Mouse (Mus musculus) liver, embryonic 13.5 days (tissue): ENCODE results near the gene Piezo1. TPM values are rescaled to one million over a fixed set of nuclear protein-coding genes. Genes with fewer than 3 reads are reported as not detected.

Experiments
- ATAC-seq: fragments of 200-750 bp; cut with Nextera tagmentation; 2 replicates; pipeline ENCODE4 v1.8.0; 2017; ENCODE audit warnings: low read depth, mild to moderate bottlenecking, moderate number of reproducible peaks, moderate library complexity
- DNase-seq: peaks from one replicate; pipeline ENCODE4 v3.0.0; 2022
- H3K27ac ChIP-seq: fragments of 300-500 bp; sonication (generic); 2 replicates; pipeline ENCODE4 v1.5.1; 2015; ENCODE audit warnings: moderate library complexity, mild to moderate bottlenecking, inconsistent platforms
- H3K27me3 ChIP-seq: fragments of 300-500 bp; sonication (generic); 2 replicates; pipeline ENCODE4 v1.6.1; 2015; ENCODE audit warnings: mild to moderate bottlenecking, inconsistent platforms
- H3K36me3 ChIP-seq: fragments of 300-500 bp; sonication (generic); 2 replicates; pipeline ENCODE4 v1.6.1; 2015; ENCODE audit warnings: mild to moderate bottlenecking, inconsistent platforms
- H3K4me1 ChIP-seq: fragments of 300-500 bp; sonication (generic); replicated peaks from 2 replicates; pipeline ENCODE4 v1.6.1; 2015; ENCODE audit warnings: inconsistent platforms
- H3K4me2 ChIP-seq: fragments of 300-500 bp; sonication (generic); 2 replicates; pipeline ENCODE4 v1.6.1; 2015; ENCODE audit warnings: inconsistent platforms, mild to moderate bottlenecking, moderate library complexity
- H3K4me3 ChIP-seq: fragments of 300-500 bp; sonication (generic); replicated peaks from 2 replicates; pipeline ENCODE4 v1.5.1; 2015; ENCODE audit warnings: mild to moderate bottlenecking, inconsistent platforms
- H3K9ac ChIP-seq: fragments of 300-500 bp; sonication (generic); 2 replicates; pipeline ENCODE4 v1.6.1; 2015; ENCODE audit warnings: mild to moderate bottlenecking, inconsistent platforms
- H3K9me3 ChIP-seq: fragments of 300-500 bp; sonication (generic); replicated peaks from 2 replicates; pipeline ENCODE4 v1.6.1; 2016; ENCODE audit warnings: inconsistent platforms
- WGBS: fragments of 180-500 bp; shearing (Covaris S2); methylation state at CpG from one replicate; pipeline ENCODE4 v1.1.7; 2015; ENCODE audit not compliant: insufficient replicate concordance; 5-methylcytosine and 5-hydroxymethylcytosine counted together
- polyA plus RNA-seq: library from polyadenylated mRNA; unstranded; fragments of >200 nt; fragmentation: Nextera tagmentation; extraction: Ambion mirVana; gene quantifications from 2 replicates; pipeline ENCODE4 v1.2.1, GENCODE M21; 2015

The Piezo1 gene
- polyA plus RNA-seq, result 13.9 and 14.2 TPM in 2 replicates

GRCm38 (mm10) chr8:122551265-122552051 is at the start of gene Piezo1:
Gene Piezo1, minus strand, starts transcription at chr8:122551329.
- Histone ChIP-seq H3K27me3 (no peaks in the 10 kb centered on the region), H3K36me3 (peaks cover 7% of the 10 kb centered on the region; the same call in 1 of the 2 replicates), H3K9me3 (no peaks in the 10 kb centered on the region), H3K9ac (peak within 1 kb of the TSS; percentile 99), H3K27ac (peak within 1 kb of the TSS; percentile 99), H3K4me2 (peak within 1 kb of the TSS; percentile 99), H3K4me3 (peak within 1 kb of the TSS; percentile 99), H3K4me1 (peaks cover 75% of the 10 kb centered on the region)
- WGBS, result 9% methylated on average over 50 of the region's 56 CpGs
- DNase-seq (peak; percentile 88), ATAC-seq (peak; percentile 70)

- H3K9ac ChIP-seq, result no peak overlapping the region
- no peaks in the 10 kb centered on the region for H3K4me1 ChIP-seq
- H3K27ac ChIP-seq, result no peak overlapping the region
- no peaks in the 10 kb centered on the region for H3K27me3 ChIP-seq
- ATAC-seq (no peak), DNase-seq (no peak)
- H3K4me3 ChIP-seq, result no peak overlapping the region
- 85% methylated on average over 9 of the region's 9 CpGs for WGBS
- no peak overlapping the region for H3K4me2 ChIP-seq
- no peaks in the 10 kb centered on the region for H3K36me3 ChIP-seq
- no peaks in the 10 kb centered on the region for H3K9me3 ChIP-seq
Observed at GRCm38 (mm10) chr8:122600666-122601065, 49.5 kb upstream of the Piezo1 start.

- Histone ChIP-seq H3K4me3 (no peak overlapping the region), H3K4me2 (no peak overlapping the region), H3K9ac (no peak overlapping the region), H3K27me3 (no peaks in the 10 kb centered on the region), H3K36me3 (no peaks in the 10 kb centered on the region), H3K4me1 (peaks cover 21% of the 10 kb centered on the region), H3K9me3 (no peaks in the 10 kb centered on the region), H3K27ac (no peak overlapping the region)
- 42% methylated on average over 4 of the region's 4 CpGs for WGBS
- DNase-seq, result no peak
- no peak for ATAC-seq
Observed at GRCm38 (mm10) chr8:122596031-122596430, 44.9 kb upstream of the Piezo1 start.

- DNase-seq (no peak), ATAC-seq (no peak)
- H3K27ac ChIP-seq, result peak overlapping the region; percentile 50
- H3K9me3 ChIP-seq, result no peaks in the 10 kb centered on the region
- peaks cover 21% of the 10 kb centered on the region for H3K4me1 ChIP-seq
- no peak overlapping the region for H3K9ac ChIP-seq
- H3K4me3 ChIP-seq, result no peak overlapping the region
- WGBS, result 75% methylated on average over 19 of the region's 19 CpGs
- no peaks in the 10 kb centered on the region for H3K36me3 ChIP-seq
- no peaks in the 10 kb centered on the region for H3K27me3 ChIP-seq
- 0 out of 2 replicates have a peak overlapping the region, but pooled peaks have one; percentile 4 for H3K4me2 ChIP-seq
Observed at GRCm38 (mm10) chr8:122593783-122594507, 42.8 kb upstream of the Piezo1 start.

GRCm38 (mm10) chr8:122593240-122593639 is 42.1 kb upstream of the Piezo1 start:
- peak overlapping the region; percentile 50 for H3K27ac ChIP-seq
- no peaks in the 10 kb centered on the region for H3K9me3 ChIP-seq
- H3K4me1 ChIP-seq, result peaks cover 21% of the 10 kb centered on the region
- H3K9ac ChIP-seq, result no peak overlapping the region
- WGBS, result 49% methylated on average over 12 of the region's 12 CpGs
- H3K27me3 ChIP-seq, result no peaks in the 10 kb centered on the region
- H3K4me3 ChIP-seq, result no peak overlapping the region
- ATAC-seq, result peak; percentile 42; the same call in 1 of the 2 replicates
- H3K4me2 ChIP-seq, result 0 out of 2 replicates have a peak overlapping the region, but pooled peaks have one; percentile 4
- DNase-seq, result peak; percentile 21
- H3K36me3 ChIP-seq, result no peaks in the 10 kb centered on the region

- 75% methylated on average over 10 of the region's 10 CpGs for WGBS
- Histone ChIP-seq H3K4me2 (no peak overlapping the region), H3K27me3 (peaks cover 4% of the 10 kb centered on the region; the same call in 1 of the 2 replicates), H3K27ac (no peak overlapping the region), H3K4me1 (peaks cover 20% of the 10 kb centered on the region), H3K36me3 (no peaks in the 10 kb centered on the region), H3K4me3 (no peak overlapping the region), H3K9me3 (no peaks in the 10 kb centered on the region), H3K9ac (no peak overlapping the region)
- DNase-seq (no peak), ATAC-seq (no peak)
Observed at GRCm38 (mm10) chr8:122586749-122587148, 35.6 kb upstream of the Piezo1 start.

- Histone ChIP-seq H3K27ac (no peak overlapping the region), H3K36me3 (no peaks in the 10 kb centered on the region), H3K4me1 (peaks cover 20% of the 10 kb centered on the region), H3K27me3 (peaks cover 4% of the 10 kb centered on the region; the same call in 1 of the 2 replicates), H3K4me3 (no peak overlapping the region), H3K9me3 (no peaks in the 10 kb centered on the region), H3K4me2 (no peak overlapping the region), H3K9ac (no peak overlapping the region)
- WGBS, result 76% methylated on average over 7 of the region's 7 CpGs
- ATAC-seq (no peak), DNase-seq (no peak)
Observed at GRCm38 (mm10) chr8:122586171-122586570, 35.0 kb upstream of the Piezo1 start.

GRCm38 (mm10) chr8:122585411-122585891 is 34.3 kb upstream of the Piezo1 start:
- peak; percentile 24 for ATAC-seq
- WGBS, result 49% methylated on average over 14 of the region's 14 CpGs

GRCm38 (mm10) chr8:122584981-122585380 is 33.9 kb upstream of the Piezo1 start:
- H3K4me2 ChIP-seq, result no peak overlapping the region
- no peak overlapping the region for H3K4me3 ChIP-seq
- H3K4me1 ChIP-seq, result peaks cover 20% of the 10 kb centered on the region
- no peak overlapping the region for H3K9ac ChIP-seq
- 79% methylated on average over 9 of the region's 9 CpGs for WGBS
- H3K27me3 ChIP-seq, result peaks cover 4% of the 10 kb centered on the region; the same call in 1 of the 2 replicates
- no peaks in the 10 kb centered on the region for H3K36me3 ChIP-seq
- DNase-seq (no peak), ATAC-seq (no peak)
- H3K27ac ChIP-seq, result no peak overlapping the region
- H3K9me3 ChIP-seq, result no peaks in the 10 kb centered on the region

More at GRCm38 (mm10) chr8:122585411-122585891, 34.3 kb upstream of the Piezo1 start:
- H3K27ac ChIP-seq, result no peak overlapping the region
- H3K9me3 ChIP-seq, result no peaks in the 10 kb centered on the region
- no peak overlapping the region for H3K9ac ChIP-seq
- no peaks in the 10 kb centered on the region for H3K36me3 ChIP-seq
- H3K4me3 ChIP-seq, result no peak overlapping the region
- H3K27me3 ChIP-seq, result peaks cover 4% of the 10 kb centered on the region; the same call in 1 of the 2 replicates
- peaks cover 20% of the 10 kb centered on the region for H3K4me1 ChIP-seq
- H3K4me2 ChIP-seq, result no peak overlapping the region
- DNase-seq, result no peak

GRCm38 (mm10) chr8:122580926-122581325 is 29.8 kb upstream of the Piezo1 start:
- H3K36me3 ChIP-seq, result no peaks in the 10 kb centered on the region
- H3K9me3 ChIP-seq, result no peaks in the 10 kb centered on the region
- DNase-seq (no peak), ATAC-seq (no peak)
- H3K27ac ChIP-seq, result no peak overlapping the region
- WGBS, result 75% methylated on average over 15 of the region's 15 CpGs
- H3K4me1 ChIP-seq, result peaks cover 27% of the 10 kb centered on the region
- peaks cover 4% of the 10 kb centered on the region; the same call in 1 of the 2 replicates for H3K27me3 ChIP-seq
- no peak overlapping the region for H3K4me3 ChIP-seq
- H3K4me2 ChIP-seq, result no peak overlapping the region
- H3K9ac ChIP-seq, result no peak overlapping the region

GRCm38 (mm10) chr8:122579196-122579595 is 28.1 kb upstream of the Piezo1 start:
- Histone ChIP-seq H3K9ac (no peak overlapping the region), H3K27ac (no peak overlapping the region), H3K4me2 (no peak overlapping the region), H3K27me3 (peaks cover 4% of the 10 kb centered on the region; the same call in 1 of the 2 replicates), H3K4me3 (no peak overlapping the region), H3K36me3 (peaks cover 8% of the 10 kb centered on the region), H3K4me1 (peaks cover 33% of the 10 kb centered on the region), H3K9me3 (no peaks in the 10 kb centered on the region)
- DNase-seq (no peak), ATAC-seq (no peak)
- 68% methylated on average over 7 of the region's 7 CpGs for whole genome bisulfite sequencing
